Mouse (Mus musculus) skeletal muscle tissue, adult 2 months (tissue): Measurements from ENCODE around the gene Fbxl5.

Experiments
- DNase-seq: peaks from one replicate; pipeline ENCODE4 v3.0.0-alpha.2; 2012; ENCODE audit warnings: low read depth, low spot score

Gene Fbxl5

DNA sequence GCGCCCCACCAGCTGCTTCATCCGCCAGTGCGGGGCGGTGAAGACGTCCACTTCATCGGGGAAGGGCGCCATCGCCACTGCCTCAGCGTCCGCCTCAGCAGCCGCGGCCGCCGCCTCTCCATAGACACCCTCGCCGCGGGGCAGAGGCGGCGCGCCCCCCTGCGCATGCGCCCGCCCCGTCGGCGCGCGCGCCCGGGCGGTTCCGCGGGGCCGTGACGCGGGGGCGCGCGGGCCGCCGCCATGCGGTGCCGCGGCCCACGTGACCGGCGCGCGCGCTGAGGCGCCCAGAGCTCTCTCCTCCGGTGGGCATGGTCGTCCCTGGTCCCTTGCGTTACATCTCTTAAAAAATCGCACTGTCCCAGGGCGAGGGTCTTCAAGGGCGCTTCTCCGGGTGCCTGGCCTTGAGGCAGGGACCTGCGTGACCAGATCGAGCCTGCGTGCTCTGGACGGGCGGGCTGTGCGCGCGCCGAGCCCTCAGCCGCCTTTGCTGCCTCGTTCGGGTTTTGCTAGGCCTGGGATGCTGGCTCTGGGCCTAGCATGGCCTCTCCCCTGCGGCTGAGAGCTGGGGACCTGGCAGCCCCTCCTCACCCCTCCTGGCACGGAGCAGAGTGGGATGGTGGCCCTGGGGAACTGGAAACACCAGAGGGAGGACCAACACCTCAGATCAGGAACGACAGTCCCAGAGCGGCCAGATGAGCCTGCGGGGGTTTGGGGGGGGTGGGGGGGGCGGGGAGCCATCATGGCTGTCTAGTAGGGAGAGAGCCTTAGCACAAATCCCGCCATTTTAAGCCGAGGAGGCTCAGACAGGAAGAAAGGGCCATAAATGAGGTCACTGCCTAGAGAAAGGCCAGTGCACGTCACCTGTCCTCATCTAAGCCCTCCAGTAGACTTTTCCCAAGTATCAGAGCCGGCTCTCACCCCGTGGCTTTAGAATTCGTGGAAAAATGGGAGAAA, 39.2 kb downstream of the Fbxl5 start:
- peak; percentile 38 for DNase-seq

DNA sequence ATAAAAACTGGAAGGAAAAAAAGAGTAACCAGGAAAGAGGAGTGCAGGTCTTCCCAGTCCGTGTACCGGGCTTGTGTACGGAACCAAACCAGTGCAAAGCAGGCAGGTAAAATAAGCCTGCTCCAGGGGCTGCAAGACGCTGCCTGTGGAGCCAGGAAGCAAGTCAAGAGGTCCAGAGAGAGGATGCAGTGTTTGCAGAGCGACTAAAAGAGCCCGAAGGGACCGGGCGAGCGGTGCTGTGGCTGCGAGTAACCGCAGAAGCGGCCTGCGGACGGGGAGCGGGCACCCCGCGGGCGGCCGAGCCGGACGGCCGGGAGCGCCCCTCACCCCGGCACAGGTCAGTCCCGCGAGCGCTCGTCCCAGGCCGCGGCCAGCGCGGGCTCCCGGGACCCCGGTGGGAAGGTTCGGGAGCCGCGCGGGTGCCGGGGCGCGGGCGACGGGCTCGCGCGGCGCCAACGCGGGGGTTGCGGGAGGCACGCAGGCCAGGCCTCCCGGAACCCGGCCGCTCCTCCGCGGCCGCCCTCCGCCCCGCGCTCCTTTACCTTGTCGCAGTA, 39.9 kb downstream of the Fbxl5 start:
- DNase-seq, result no peak

DNA sequence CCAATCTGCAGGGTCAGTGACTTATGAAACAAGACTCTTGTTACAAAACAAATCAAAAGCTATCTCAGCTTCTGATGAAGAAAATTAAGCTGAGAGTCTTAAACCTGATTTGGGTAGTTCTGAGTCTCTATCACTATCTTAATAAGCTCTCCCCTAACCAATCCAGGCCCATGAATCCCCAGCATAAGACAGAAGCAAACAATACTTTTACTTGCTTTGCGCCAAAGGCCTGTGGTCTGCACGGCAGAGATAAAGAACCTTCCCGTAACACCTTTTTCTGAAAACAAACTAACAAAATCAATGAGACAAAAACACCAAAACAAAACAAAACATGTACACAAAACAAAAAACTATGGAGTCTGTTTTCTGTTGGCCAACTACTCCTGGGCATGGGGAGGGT, 42.9 kb downstream of the Fbxl5 start:
- DNase-seq, result no peak

DNA sequence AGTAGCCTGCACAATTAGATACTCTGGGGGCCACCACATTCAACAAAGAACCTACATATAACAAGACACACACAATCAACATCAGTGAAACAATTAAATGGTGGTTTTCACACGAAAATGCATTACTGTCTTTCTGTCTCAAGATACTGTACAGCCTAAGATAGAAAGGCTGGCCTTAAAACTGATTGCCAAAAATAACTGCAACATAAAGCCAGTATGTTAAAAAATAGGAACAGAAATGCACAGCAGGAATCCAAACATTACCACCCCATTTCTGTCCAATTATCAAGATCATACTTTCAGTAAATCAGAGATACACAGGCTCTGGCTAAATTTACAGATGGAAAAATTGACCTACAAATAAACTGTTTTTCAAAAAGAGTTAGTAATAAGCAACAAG, 44.4 kb downstream of the Fbxl5 start:
- DNase-seq, result no peak

DNA sequence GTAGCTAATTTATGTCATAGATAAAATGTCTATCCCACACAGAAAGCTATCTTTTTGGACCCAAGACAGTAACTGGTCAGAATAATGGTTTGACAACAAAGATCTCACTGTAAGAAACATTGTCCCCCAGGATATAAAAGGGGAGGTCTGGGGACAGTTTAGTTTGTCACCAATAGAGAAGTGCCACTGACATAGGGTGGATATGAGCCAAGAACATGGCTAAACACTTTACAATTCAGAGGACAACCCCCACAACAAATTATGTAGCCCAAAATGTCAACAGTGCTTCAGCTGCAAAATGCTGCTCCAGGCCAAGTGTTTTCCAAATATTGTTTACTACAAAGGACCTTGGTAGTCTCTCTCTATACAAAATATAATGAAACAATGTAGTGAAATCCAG, 45.0 kb downstream of the Fbxl5 start:
- no peak for DNase-seq

DNA sequence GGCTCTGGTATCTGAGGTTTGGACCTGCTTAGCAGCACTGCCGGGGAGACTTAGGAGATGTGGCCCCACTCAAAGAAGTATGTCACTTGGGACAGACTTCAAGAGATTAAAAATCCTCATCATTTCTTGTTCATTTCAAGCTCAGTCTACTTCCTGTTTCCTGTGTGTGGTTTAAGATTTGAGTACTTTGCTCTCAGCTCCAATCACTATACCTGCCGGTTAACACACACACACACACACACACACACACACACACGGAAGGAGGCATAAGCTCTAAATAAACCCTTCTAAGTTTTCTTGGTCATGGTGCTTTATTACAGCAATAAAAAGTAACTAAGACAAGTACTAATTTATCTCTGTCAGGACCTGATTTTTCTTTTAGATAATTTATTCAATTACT, 49.9 kb downstream of the Fbxl5 start:
- no peak for DNase-seq

DNA sequence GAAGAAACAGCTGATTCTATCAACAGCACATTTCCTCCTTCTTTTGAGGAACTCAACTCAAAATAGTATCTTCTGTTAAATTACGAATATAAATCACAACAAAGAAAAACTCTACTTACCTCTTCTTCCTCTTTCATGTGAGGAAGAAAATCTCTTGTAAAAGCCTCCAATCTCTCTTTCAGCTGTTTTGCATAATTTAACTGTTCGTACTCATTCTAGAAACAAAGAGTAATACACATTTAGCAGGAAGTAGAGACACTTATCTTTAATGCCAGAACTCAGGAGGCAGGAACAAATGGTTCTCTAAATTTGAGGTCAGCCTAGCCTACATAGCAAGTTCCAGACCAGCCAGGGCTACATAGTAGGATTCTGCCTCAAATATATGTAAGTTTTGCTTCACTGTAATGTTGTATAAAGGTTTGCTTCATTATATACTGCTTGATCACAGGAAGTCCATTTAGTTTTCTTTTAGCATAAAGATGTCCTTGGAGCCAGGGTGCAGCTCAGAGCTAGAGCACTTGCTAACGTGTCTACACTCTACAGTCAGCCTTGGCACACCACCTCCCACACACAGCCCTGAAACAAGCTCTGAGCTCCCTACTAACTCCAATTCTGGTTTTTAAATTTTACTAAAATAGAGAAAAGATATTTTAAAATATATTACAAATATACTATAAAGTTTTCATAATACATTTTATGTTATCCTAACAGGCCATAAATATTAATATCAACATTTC, 50.7 kb downstream of the Fbxl5 start:
- no peak for DNase-seq

DNA sequence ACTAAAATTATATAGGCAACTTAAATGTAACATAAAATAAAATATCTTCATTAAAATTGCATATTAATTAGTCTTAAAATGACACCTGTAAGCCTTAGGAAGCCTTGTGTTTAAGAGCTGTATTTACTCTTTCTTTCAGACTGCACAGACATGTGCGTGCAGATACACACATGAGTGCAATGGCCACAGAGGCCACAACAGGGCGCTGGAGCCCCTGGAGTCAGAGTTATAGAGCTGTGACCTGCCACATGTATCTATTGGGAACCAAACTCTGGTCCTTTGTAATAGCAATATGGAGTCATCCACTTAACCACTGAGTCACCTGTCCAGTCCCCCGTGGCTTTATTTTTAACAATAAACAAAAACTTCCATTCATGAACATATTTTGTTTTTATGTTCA, 72.3 kb downstream of the Fbxl5 start:
- DNase-seq, result no peak

DNA sequence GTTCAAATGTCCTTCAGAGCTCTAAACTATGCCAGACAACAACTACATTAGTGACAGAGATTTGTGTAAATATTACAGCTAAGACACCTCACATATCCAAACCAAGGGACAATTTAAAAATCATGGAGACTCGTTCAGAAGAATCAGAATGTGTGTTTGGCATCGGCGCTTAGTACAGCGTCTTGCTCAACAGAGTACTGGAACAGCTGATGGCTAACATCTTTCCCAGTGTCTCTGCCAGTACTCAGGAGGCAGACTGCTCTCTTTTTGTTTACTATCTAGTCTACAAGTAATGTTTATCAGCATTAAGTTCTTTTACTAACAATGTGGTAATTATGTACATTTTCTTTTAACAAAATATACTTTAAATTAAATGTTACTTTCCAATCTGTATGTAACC, 73.4 kb downstream of the Fbxl5 start:
- DNase-seq, result no peak

DNA sequence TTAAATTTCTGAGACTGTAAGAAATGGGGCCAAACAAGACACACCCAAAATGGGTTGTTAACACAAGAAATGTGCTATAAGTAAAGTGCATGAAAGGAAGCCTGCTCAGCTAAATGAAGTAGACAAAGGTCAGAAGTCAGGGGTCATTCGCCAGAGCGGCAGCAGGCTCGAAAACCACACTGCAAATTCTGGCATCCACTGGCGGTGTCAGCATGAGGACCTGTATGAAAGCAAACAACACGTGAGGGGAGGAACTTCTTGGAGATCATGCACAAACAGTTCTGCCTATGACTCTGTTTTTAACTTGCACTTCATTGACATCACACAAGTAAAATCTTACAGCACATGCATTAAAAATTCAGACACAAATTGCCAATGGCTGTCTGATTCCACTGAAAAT, 76.3 kb downstream of the Fbxl5 start:
- DNase-seq, result no peak

DNA sequence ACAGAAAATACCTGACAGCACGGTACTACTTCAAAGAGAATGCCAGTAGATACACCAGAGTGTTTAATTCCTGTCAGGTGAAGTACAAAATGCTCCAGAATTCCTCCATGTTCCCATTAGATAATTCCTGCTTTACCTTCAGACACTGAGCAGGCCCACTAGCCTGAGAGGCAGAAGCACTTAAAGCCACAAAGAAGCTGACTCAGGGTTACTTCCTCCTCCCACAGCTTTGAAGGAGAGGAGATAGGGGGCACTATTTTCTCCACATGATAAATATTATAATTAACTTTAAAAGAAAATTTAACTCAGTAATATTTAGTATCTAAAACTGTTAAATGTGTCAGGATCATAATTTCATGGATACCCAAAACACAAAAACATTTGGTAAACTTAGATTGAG, 77.3 kb downstream of the Fbxl5 start:
- DNase-seq, result no peak

DNA sequence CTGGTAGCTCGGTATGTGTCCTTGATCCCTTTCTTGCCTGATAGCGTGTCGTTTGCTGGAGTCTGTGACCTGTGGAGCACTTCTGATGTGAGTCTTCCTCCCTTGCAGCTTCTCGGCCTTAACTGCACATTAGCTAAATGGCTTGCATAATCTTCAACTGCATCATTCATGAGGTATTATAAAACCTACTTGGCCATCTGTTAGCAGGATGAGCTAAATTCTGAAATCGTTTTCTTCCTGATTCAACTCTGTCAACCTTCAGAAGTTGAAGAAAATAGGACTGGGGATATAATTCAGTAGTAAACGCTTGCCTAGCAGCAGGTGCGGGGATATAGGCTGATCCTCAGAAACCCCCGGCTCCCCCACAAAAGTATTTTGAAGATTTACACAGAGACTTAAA, 89.1 kb downstream of the Fbxl5 start:
- DNase-seq, result no peak

DNA sequence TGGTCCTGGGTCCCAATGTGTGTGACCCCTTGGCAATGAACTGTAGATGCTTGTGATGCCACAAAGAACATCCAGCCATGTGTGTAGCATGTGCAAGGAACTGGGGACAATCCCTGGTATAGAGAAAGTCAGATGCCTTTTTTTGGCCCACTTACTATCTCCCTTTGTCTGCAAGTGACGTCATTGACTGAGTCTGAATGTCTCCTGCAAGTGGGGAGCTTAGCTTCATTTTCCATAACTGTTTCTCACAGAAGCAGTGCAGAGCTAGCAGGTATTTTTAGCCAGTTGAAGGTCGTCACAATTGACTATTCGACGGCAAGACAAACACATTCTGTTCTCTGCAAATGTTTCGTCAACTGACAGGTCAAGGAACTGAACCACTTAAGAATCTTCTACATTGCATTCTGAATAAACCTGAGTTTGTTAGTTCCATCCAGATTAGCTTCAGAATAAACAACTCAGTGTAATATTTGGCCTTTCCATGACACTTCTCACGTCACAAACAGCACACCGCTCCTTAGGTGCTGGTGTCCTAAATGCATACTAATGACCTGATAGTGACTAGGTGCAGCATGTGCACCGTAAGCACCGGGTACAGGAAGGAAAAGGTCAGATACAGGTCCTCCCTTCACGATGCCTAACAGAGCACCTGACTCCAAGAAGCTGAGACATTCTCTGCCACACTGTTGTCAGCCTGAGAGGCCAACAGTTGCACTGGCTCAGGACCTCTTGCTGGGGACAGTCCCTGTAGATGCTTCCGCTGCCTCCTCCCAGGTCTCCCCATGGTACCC, 92.9 kb downstream of the Fbxl5 start:
- no peak for DNase-seq

DNA sequence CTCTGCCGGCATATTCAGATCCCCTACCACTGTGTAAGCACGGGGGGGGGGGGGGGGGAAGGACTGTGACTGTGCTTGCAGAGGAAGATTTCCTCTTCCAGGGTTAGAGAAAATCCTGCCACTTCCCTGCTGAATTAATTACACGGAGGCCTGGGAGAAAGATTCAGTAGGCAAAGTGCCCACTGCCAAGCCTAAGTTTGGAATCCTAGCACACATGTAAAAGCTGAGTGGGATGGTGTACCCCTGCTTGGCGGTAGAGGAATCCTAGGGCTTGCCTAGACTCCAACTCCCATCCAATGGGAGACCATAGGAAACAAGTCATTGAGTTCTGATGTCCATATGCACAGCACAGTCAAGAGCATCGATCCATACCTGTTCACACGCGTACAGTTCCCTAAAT, 97.6 kb downstream of the Fbxl5 start:
- no peak for DNase-seq

DNA sequence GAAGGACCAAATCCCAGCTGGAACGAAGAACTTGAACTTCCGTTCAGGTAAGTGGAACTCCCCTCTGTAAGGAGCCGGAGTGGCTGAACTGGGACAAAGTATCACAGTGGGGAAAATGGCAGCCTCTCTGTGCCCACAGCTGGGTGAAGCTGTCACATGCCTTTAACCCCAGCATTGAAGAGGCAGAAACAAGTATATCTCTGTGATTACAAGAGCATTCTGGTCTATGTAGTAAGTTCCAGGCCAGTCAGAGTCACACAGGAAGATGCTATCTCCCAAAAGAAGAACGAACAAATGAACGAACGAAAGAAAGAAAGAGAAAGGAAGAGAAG, 99.0 kb downstream of the Fbxl5 start:
- no peak for DNase-seq

DNA sequence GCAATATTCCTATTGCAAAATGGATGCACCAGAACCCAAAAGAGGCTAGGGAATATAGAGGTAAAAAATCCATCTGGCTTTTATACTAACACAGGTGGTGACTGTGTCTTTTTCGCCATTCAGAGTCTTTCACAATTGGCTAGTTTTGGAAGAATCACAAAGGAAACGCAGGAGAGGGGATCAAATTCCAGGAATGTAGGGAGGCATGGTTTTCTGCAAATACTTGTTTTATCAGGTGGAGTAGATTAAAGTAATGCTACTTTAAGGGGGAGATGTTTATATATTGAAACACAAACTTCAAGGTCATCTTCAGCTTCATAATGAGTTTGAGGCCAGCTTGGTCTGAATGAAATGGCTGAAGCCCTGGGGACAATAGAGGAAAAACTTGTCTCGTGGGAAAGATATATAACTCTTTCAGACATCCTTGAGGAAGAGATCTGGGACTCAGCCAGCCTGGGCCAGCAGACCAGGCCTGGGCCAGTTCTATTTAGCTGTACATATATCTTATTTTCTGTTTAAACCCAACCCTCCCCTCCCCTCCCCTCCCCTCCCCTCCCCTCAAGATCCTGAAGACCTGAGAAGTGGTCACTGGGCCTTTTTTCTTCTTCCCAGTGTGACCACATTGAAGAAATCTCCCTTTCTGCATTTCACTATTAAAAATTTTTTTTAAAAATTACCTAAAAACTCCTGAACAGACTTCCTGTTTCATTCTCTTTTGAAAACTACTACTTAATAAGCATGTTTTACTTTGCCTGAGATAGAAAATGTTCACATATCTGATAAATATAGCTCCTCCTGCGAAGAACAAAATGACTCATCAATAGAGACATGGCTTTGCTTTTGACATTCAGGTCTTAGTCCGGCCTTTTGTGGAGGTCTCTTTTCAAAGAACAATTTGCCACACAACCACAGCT, 99.6 kb downstream of the Fbxl5 start:
- DNase-seq, result no peak

DNA sequence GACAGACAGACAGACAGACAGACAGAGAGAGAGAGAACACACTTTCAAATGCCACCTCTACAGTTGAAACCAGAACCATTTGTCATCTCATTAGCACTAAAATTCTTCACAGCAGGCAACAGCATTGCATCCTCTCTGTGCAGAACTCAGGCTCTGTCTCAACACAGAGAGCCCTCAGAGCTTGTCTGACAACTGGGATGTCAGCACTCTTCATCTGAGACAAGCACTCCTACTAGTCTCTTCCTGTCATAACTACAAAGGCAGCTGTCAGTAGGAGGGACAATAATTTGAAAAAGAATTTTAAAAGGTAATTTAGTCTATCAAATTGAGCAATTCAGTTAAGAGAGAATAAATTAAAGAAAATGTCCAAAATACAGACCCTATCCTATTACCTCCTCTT, 122.2 kb downstream of the Fbxl5 start:
- DNase-seq, result no peak

DNA sequence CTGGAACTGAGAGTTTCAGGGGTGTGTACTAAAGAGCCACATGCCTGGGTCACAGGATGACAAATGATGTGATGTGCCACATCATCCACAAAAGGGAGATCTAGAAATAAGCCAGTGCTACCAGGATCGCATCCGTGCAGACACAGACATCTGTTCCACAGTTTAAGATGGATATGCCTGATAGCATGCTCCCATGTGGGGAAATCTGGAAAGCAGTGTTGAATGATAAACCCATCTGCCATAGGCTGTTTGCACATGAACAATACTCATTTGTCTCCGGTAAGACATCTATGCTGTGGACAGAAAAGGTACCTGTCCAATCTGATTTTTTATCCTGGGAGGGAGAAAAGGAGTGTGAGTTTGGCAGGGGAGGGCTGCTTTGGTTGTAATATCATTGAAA, 124.3 kb downstream of the Fbxl5 start:
- DNase-seq, result no peak
